Mouse (Mus musculus): ENCODE measurements around the gene Csde1.

DNA sequence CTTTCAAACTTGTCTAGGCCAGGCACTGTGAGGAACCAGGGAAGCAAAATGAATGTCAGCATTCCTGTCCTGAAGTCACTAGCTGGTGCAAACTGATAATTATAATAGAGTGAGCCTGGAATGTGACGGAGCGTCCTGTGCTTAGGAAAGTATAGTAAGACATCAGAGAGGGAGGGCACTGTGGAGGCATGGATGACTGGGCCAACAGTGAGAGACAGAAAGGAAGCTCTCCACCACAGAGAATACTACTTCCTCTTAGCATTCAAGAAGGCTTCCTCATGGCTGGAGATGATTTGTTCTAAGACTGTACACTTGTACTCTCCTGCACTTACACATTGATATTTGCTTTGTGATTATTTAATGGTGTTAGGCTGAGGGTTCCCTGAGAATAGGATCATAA, 2.9 kb upstream of the Csde1 start:
- TF ChIP-seq CTCF (IDR thresholded peaks at IDR 0.05; ENCODE audit: borderline replicate concordance, control insufficient read depth, extremely low read depth, insufficient read depth, low read length, poor library complexity) (no peak), POLR2A (IDR thresholded peaks at IDR 0.05; ENCODE audit: control insufficient read depth, extremely low read depth, insufficient read depth, low read length, poor library complexity) (no peak)

All from thymus, adult 2 months (tissue).